Mouse (Mus musculus): ENCODE results near the gene BC028528. TPM values are rescaled to one million over a fixed set of nuclear protein-coding genes. Genes with fewer than 3 reads are reported as not detected.

The BC028528 gene
- total RNA-seq, 1 experiment: 6.4 TPM

- TF ChIP-seq ZC3H11A (IDR thresholded peaks at IDR 0.05; ENCODE audit: borderline replicate concordance, low read depth, low read length): no peak
- no peak for TF ChIP-seq ZNF384 (IDR thresholded peaks at IDR 0.05; ENCODE audit: low read depth, low read length)
- peak; percentile 58; the same call in 1 of the 2 replicates for TF ChIP-seq HCFC1 (IDR thresholded peaks at IDR 0.05; ENCODE audit: borderline replicate concordance, insufficient read depth, low read length)
- peak; percentile 69; the same call in 1 of the 2 replicates for TF ChIP-seq CHD2 (IDR thresholded peaks at IDR 0.05; ENCODE audit: low read depth, low read length)
- no peak for TF ChIP-seq MAFK (IDR thresholded peaks at IDR 0.05; ENCODE audit: insufficient read depth, low read depth, low read length)
- in situ Hi-C loops (cut with MboI; ENCODE audit: low sequenced_read_pairs in 2 of 2, unreplicated experiment in 2 of 2): no loop called here
- Histone ChIP-seq H3K4me1 (ENCODE audit: control insufficient read depth in 2 of 2, insufficient read depth in 2 of 2, low read length in 2 of 2, poor library complexity in 1 of 2) (peaks cover 0 to 6% of the 10 kb centered on the region in 2 experiments; a peak in 1 of 4 replicates), H3K9me3 (ENCODE audit: control insufficient read depth, insufficient read depth, low read depth, low read length) (no peaks in the 10 kb centered on the region), H3K9ac (ENCODE audit: insufficient read depth, low read depth, low read length, poor library complexity, severe bottlenecking) (peak within 1 kb of the TSS; percentile 68), H3K36me3 (ENCODE audit: control insufficient read depth, insufficient read depth, low read length, poor library complexity, severe bottlenecking) (peaks cover 2% of the 10 kb centered on the region; the same call in 1 of the 2 replicates), H3K4me3 (ENCODE audit: insufficient read depth in 1 of 2, low read depth in 1 of 2, low read length in 2 of 2, poor library complexity in 1 of 2, severe bottlenecking in 1 of 2) (peak within 1 kb of the TSS; percentile 62 to 68), H3K27ac (ENCODE audit: insufficient read depth, low read depth, low read length, poor library complexity, severe bottlenecking) (no peak within 1 kb of the TSS; the same call in 1 of the 2 replicates)
- DNase-seq (ENCODE audit: low read depth, low spot score): peak; percentile 93
Measured at GRCm38 (mm10) chr3:95881979-95882815, 9.6 kb downstream of the BC028528 start, which contains the start of gene Ciart. Ciart (minus strand) TSS chr3:95882251.

- in situ Hi-C loops (cut with MboI; ENCODE audit: low sequenced_read_pairs in 2 of 2, unreplicated experiment in 2 of 2): loop anchor here in 1 of 2 experiments (10.0 kb wide), 1 partner anchor 176 kb away; the partner anchor contains the start of gene Vps45
- H3K36me3 ChIP-seq (ENCODE audit: control insufficient read depth, insufficient read depth, low read length, poor library complexity, severe bottlenecking): peaks cover 2% of the 10 kb centered on the region; the same call in 1 of the 2 replicates
- no peak for DNase-seq (ENCODE audit: low read depth, low spot score)
- no peak overlapping the region for H3K9ac ChIP-seq (ENCODE audit: insufficient read depth, low read depth, low read length, poor library complexity, severe bottlenecking)
- H3K4me3 ChIP-seq (ENCODE audit: insufficient read depth in 1 of 2, low read depth in 1 of 2, low read length in 2 of 2, poor library complexity in 1 of 2, severe bottlenecking in 1 of 2): no peak overlapping the region
- H3K4me1 ChIP-seq (ENCODE audit: control insufficient read depth in 2 of 2, insufficient read depth in 2 of 2, low read length in 2 of 2, poor library complexity in 1 of 2): peaks cover 0 to 6% of the 10 kb centered on the region in 2 experiments; a peak in 1 of 4 replicates
- H3K9me3 ChIP-seq (ENCODE audit: control insufficient read depth, insufficient read depth, low read depth, low read length): no peaks in the 10 kb centered on the region
- H3K27ac ChIP-seq (ENCODE audit: insufficient read depth, low read depth, low read length, poor library complexity, severe bottlenecking): no peak overlapping the region
- TF ChIP-seq MAFK (IDR thresholded peaks at IDR 0.05; ENCODE audit: insufficient read depth, low read depth, low read length): no peak
- no peak for TF ChIP-seq HCFC1 (IDR thresholded peaks at IDR 0.05; ENCODE audit: borderline replicate concordance, insufficient read depth, low read length)
- no peak for TF ChIP-seq ZC3H11A (IDR thresholded peaks at IDR 0.05; ENCODE audit: borderline replicate concordance, low read depth, low read length)
- TF ChIP-seq CHD2 (IDR thresholded peaks at IDR 0.05; ENCODE audit: low read depth, low read length): no peak
- TF ChIP-seq ZNF384 (IDR thresholded peaks at IDR 0.05; ENCODE audit: low read depth, low read length): no peak
Measured at GRCm38 (mm10) chr3:95879063-95879462, 12.7 kb downstream of the BC028528 start.

GRCm38 (mm10) chr3:95872048-95872447 lies 19.8 kb downstream of the BC028528 start:
- Histone ChIP-seq H3K9ac (ENCODE audit: insufficient read depth, low read depth, low read length, poor library complexity, severe bottlenecking) (peak overlapping the region; percentile 65), H3K36me3 (ENCODE audit: control insufficient read depth, insufficient read depth, low read length, poor library complexity, severe bottlenecking) (peaks cover 10% of the 10 kb centered on the region; the same call in 1 of the 2 replicates), H3K4me3 (ENCODE audit: insufficient read depth in 1 of 2, low read depth in 1 of 2, low read length in 2 of 2, poor library complexity in 1 of 2, severe bottlenecking in 1 of 2) (peak overlapping the region; percentile 44 to 82), H3K27ac (ENCODE audit: insufficient read depth, low read depth, low read length, poor library complexity, severe bottlenecking) (no peak overlapping the region), H3K9me3 (ENCODE audit: control insufficient read depth, insufficient read depth, low read depth, low read length) (no peaks in the 10 kb centered on the region), H3K4me1 (ENCODE audit: control insufficient read depth in 2 of 2, insufficient read depth in 2 of 2, low read length in 2 of 2, poor library complexity in 1 of 2) (peaks cover 2% of the 10 kb centered on the region in 2 experiments; a peak in 1 of 4 replicates)
- no peak for DNase-seq (ENCODE audit: low read depth, low spot score)
- no peak for TF ChIP-seq MAFK (IDR thresholded peaks at IDR 0.05; ENCODE audit: insufficient read depth, low read depth, low read length)
- TF ChIP-seq CHD2 (IDR thresholded peaks at IDR 0.05; ENCODE audit: low read depth, low read length): no peak
- no peak for TF ChIP-seq HCFC1 (IDR thresholded peaks at IDR 0.05; ENCODE audit: borderline replicate concordance, insufficient read depth, low read length)
- no peak for TF ChIP-seq ZNF384 (IDR thresholded peaks at IDR 0.05; ENCODE audit: low read depth, low read length)
- no peak for TF ChIP-seq ZC3H11A (IDR thresholded peaks at IDR 0.05; ENCODE audit: borderline replicate concordance, low read depth, low read length)
- in situ Hi-C loops (cut with MboI; ENCODE audit: low sequenced_read_pairs in 2 of 2, unreplicated experiment in 2 of 2): loop anchor here in 1 of 2 experiments (10.0 kb wide), 1 partner anchor 183 kb away; the partner anchor contains the start of gene Vps45

GRCm38 (mm10) chr3:95871392-95871867 lies 20.4 kb downstream of the BC028528 start, which contains the start of gene Mrps21:
Mrps21 (minus strand) TSS chr3:95871519.
- H3K9me3 ChIP-seq (ENCODE audit: control insufficient read depth, insufficient read depth, low read depth, low read length): no peaks in the 10 kb centered on the region
- H3K4me3 ChIP-seq (ENCODE audit: insufficient read depth in 1 of 2, low read depth in 1 of 2, low read length in 2 of 2, poor library complexity in 1 of 2, severe bottlenecking in 1 of 2): peak within 1 kb of the TSS; percentile 79 to 82
- TF ChIP-seq ZNF384 (IDR thresholded peaks at IDR 0.05; ENCODE audit: low read depth, low read length) (no peak), HCFC1 (IDR thresholded peaks at IDR 0.05; ENCODE audit: borderline replicate concordance, insufficient read depth, low read length) (peak; percentile 59; the same call in 1 of the 2 replicates), ZC3H11A (IDR thresholded peaks at IDR 0.05; ENCODE audit: borderline replicate concordance, low read depth, low read length) (no peak), CHD2 (IDR thresholded peaks at IDR 0.05; ENCODE audit: low read depth, low read length) (0 out of 2 replicates have a peak, but pooled peaks have one; percentile 40), MAFK (IDR thresholded peaks at IDR 0.05; ENCODE audit: insufficient read depth, low read depth, low read length) (no peak)
- peaks cover 10% of the 10 kb centered on the region; the same call in 1 of the 2 replicates for H3K36me3 ChIP-seq (ENCODE audit: control insufficient read depth, insufficient read depth, low read length, poor library complexity, severe bottlenecking)
- peak within 1 kb of the TSS; percentile 84 for H3K9ac ChIP-seq (ENCODE audit: insufficient read depth, low read depth, low read length, poor library complexity, severe bottlenecking)
- H3K4me1 ChIP-seq (ENCODE audit: control insufficient read depth in 2 of 2, insufficient read depth in 2 of 2, low read length in 2 of 2, poor library complexity in 1 of 2): peaks cover 2% of the 10 kb centered on the region in 2 experiments; a peak in 1 of 4 replicates
- DNase-seq (ENCODE audit: low read depth, low spot score): no peak
- in situ Hi-C loops (cut with MboI; ENCODE audit: low sequenced_read_pairs in 2 of 2, unreplicated experiment in 2 of 2): loop anchor here in 1 of 2 experiments (10.0 kb wide), 1 partner anchor 183 kb away; the partner anchor contains the start of gene Vps45
- H3K27ac ChIP-seq (ENCODE audit: insufficient read depth, low read depth, low read length, poor library complexity, severe bottlenecking): peak within 1 kb of the TSS; percentile 29; the same call in 1 of the 2 replicates

All from ES-E14 (cell line).